In the genomic region with DNA sequence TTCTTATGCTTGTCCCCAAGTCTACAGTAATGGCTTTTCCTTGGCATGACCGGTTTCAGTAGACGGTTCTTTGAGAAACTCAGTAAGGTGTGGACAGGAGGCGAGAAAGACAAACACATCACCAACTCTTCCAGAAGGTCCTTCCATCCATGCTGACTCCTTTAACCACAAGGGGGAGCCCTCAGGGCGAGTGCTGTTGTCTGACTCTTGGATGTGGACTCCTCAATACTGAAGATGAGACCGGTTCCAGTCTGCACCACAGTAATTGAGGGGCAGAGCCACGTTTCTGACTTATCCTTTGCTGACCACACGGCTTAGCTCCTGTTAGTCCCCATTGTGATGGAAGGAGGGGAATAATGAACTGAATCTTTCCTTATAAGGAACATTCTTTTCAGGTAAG, we compare ENCODE assay signal across 9 mouse cellular contexts. TPM values are rescaled to one million over a fixed set of nuclear protein-coding genes. Genes with fewer than 3 reads are reported as not detected.
A peak's percentile ranks its signal among the peaks of the same experiment; 100 is the strongest.
DNase-seq lines count a peak whose midpoint lies in the region; ATAC-seq and TF ChIP-seq lines count a peak whose summit lies in the region.
"Had no signal": no experiment of that assay in that cellular context is flagged by ENCODE, and none has a peak within 500 bp of the region (broad histone marks: within the 10 kb centered on the region; RNA-seq: fewer than 3 reads in every experiment).

No protein-coding gene starts in this region.

- H3K27me3 ChIP-seq in hindbrain, embryonic 10.5 days (ENCODE audit: insufficient read depth, poor library complexity, severe bottlenecking) = no peaks in the 10 kb centered on the region
- H3K27me3 ChIP-seq in hindbrain, embryonic 13.5 days = 0 out of 2 replicates have a peak, but pooled peaks cover 2% of the 10 kb centered on the region
- no peaks in the 10 kb centered on the region for H3K27me3 ChIP-seq in stomach, postnatal 0 days (ENCODE audit: control insufficient read depth, insufficient read depth, low read length)
- H3K27me3 ChIP-seq: lung, embryonic 15.5 days had no signal

- no peak overlapping the region for H3K9ac ChIP-seq in hindbrain, embryonic 13.5 days
- no peak overlapping the region for H3K9ac ChIP-seq in stomach, postnatal 0 days (ENCODE audit: low read length)
- H3K9ac ChIP-seq: lung, embryonic 15.5 days had no signal

- TF ChIP-seq CTCF in cortical plate, adult 2 months (IDR thresholded peaks at IDR 0.05; ENCODE audit: extremely low read depth, insufficient read depth, low read length) = peak; percentile 83
- peak; percentile 93 for TF ChIP-seq CTCF in stomach, postnatal 0 days (IDR thresholded peaks at IDR 0.05; ENCODE audit: low read depth)

- no peak overlapping the region for H3K27ac ChIP-seq in hindbrain, embryonic 10.5 days
- no peak overlapping the region for H3K27ac ChIP-seq in hindbrain, embryonic 13.5 days
- H3K27ac ChIP-seq in cortical plate, adult 2 months (ENCODE audit: insufficient read depth, low read length) = no peak overlapping the region
- H3K27ac ChIP-seq in stomach, postnatal 0 days (replicated peaks) = no peak overlapping the region
- H3K27ac ChIP-seq: lung, embryonic 15.5 days had no signal

- TF ChIP-seq POLR2A in cortical plate, adult 2 months (IDR thresholded peaks at IDR 0.05; ENCODE audit: extremely low read depth, insufficient read depth, low read length) = no peak

- TF ChIP-seq EP300 in stomach, postnatal 0 days (optimal IDR thresholded peaks at IDR 0.05) = no peak

- peaks cover 20% of the 10 kb centered on the region for H3K4me1 ChIP-seq in hindbrain, embryonic 10.5 days (replicated peaks)
- peaks cover 10% of the 10 kb centered on the region; the same call in 1 of the 2 replicates for H3K4me1 ChIP-seq in hindbrain, embryonic 13.5 days (replicated peaks)
- peaks cover 5% of the 10 kb centered on the region for H3K4me1 ChIP-seq in cortical plate, adult 2 months (ENCODE audit: control insufficient read depth, insufficient read depth, low read length)
- H3K4me1 ChIP-seq in stomach, postnatal 0 days (replicated peaks; ENCODE audit: control insufficient read depth, insufficient read depth) = peaks cover 3% of the 10 kb centered on the region; the same call in 1 of the 2 replicates

- peak; percentile 55 for DNase-seq in hindbrain, embryonic 10.5 days (ENCODE audit: low spot score)
- DNase-seq in adrenal gland, adult 18-20 months (ENCODE audit: low spot score in 2 of 2) = peak; percentile 71 to 72
- peak; percentile 79 for DNase-seq in heart, adult 8-10 months (ENCODE audit: low spot score)
- peak; percentile 51 for DNase-seq in layer of hippocampus, adult 9-10 months (ENCODE audit: low spot score)
- DNase-seq in stomach, postnatal 0 days (ENCODE audit: low spot score) = peak; percentile 68

- no peak for ATAC-seq in hindbrain, embryonic 13.5 days (ENCODE audit: low FRiP score)
- ATAC-seq in megakaryocyte progenitor cell, adult 5-6 weeks (replicated peaks; ENCODE audit: poor library complexity) = peak; percentile 72
- ATAC-seq in stomach, postnatal 0 days (ENCODE audit: low FRiP score, low TSS enrichment) = no peak

- H3K4me3 ChIP-seq in hindbrain, embryonic 10.5 days = no peak overlapping the region
- no peak overlapping the region for H3K4me3 ChIP-seq in hindbrain, embryonic 13.5 days
- no peak overlapping the region for H3K4me3 ChIP-seq in cortical plate, adult 2 months (ENCODE audit: insufficient read depth, low read length)
- no peak overlapping the region for H3K4me3 ChIP-seq in stomach, postnatal 0 days (ENCODE audit: low read depth, low read length)
- H3K4me3 ChIP-seq: lung, embryonic 15.5 days had no signal

- H3K36me3 ChIP-seq in hindbrain, embryonic 10.5 days = no peaks in the 10 kb centered on the region
- H3K36me3 ChIP-seq in hindbrain, embryonic 13.5 days = no peaks in the 10 kb centered on the region
- H3K36me3 ChIP-seq in stomach, postnatal 0 days (ENCODE audit: control insufficient read depth, insufficient read depth, low read length) = no peaks in the 10 kb centered on the region
- H3K36me3 ChIP-seq: lung, embryonic 15.5 days had no signal

- WGBS in hindbrain, embryonic 10.5 days = 48% methylated on average over 7 of the region's 7 CpGs
- WGBS in hindbrain, embryonic 13.5 days = 47% methylated on average over 7 of the region's 7 CpGs
- WGBS in stomach, postnatal 0 days = 33% methylated on average over 7 of the region's 7 CpGs

- no peaks in the 10 kb centered on the region for H3K9me3 ChIP-seq in hindbrain, embryonic 10.5 days
- no peaks in the 10 kb centered on the region for H3K9me3 ChIP-seq in hindbrain, embryonic 13.5 days
- H3K9me3 ChIP-seq in stomach, postnatal 0 days (ENCODE audit: control insufficient read depth, low read length) = no peaks in the 10 kb centered on the region
- H3K9me3 ChIP-seq: lung, embryonic 15.5 days had no signal

- no peak overlapping the region for H3K4me2 ChIP-seq in hindbrain, embryonic 13.5 days
- H3K4me2 ChIP-seq in stomach, postnatal 0 days (replicated peaks; ENCODE audit: low read depth) = no peak overlapping the region
- H3K4me2 ChIP-seq: lung, embryonic 15.5 days had no signal

RNA-seq across cellular contexts. Expression of a gene that starts 1.2 kb away (rescaled TPM):
- 1.6 and 1.7 TPM in 2 replicates for polyA plus RNA-seq in hindbrain, embryonic 10.5 days (2016; fragmentation: Nextera tagmentation; extraction: Ambion mirVana)
- 3.9 and 5.1 TPM in 2 replicates for polyA plus RNA-seq in hindbrain, embryonic 13.5 days (2015; fragmentation: Nextera tagmentation; extraction: Ambion mirVana)
- 1 to 10 TPM; 7.4 to 7.8 TPM for total RNA-seq in adrenal gland, adult 18-20 months (2021)
- polyA plus RNA-seq in cortical plate, adult 2 months (2012; rRNA removed) = 2.4 TPM in 2 replicates
- 10 to 100 TPM in 3 of 4 experiments, 1 to 10 TPM in 1; 10.0 to 15.6 (median 15.2) TPM for total RNA-seq in heart, adult 8-10 months (2022)
- total RNA-seq in megakaryocyte progenitor cell, adult 5-6 weeks (2015) = 0.12 and 2.8 TPM in 2 replicates
- 0.04 and 2.6 TPM in 2 replicates for total RNA-seq in megakaryocyte progenitor cell, adult 5-6 weeks (2017)
- 7.9 and 8.6 TPM in 2 replicates for polyA plus RNA-seq in stomach, postnatal 0 days (2015; fragmentation: Nextera tagmentation; extraction: Ambion mirVana)

RNA-seq across cellular contexts. Expression of a gene that starts 30.5 kb away (rescaled TPM):
- 1.9 and 3.3 TPM in 2 replicates for polyA plus RNA-seq in hindbrain, embryonic 10.5 days (2016; fragmentation: Nextera tagmentation; extraction: Ambion mirVana)
- polyA plus RNA-seq in hindbrain, embryonic 13.5 days (2015; fragmentation: Nextera tagmentation; extraction: Ambion mirVana) = 1.1 and 1.4 TPM in 2 replicates
- 10 to 100 TPM in 1 of 2 experiments, 1 to 10 TPM in 1; 3.3 to 10.1 TPM for total RNA-seq in adrenal gland, adult 18-20 months (2021)
- 4.1 and 5.2 TPM in 2 replicates for polyA plus RNA-seq in cortical plate, adult 2 months (2012; rRNA removed)
- total RNA-seq in heart, adult 8-10 months (2022) = 10 to 100 TPM; 14.9 to 20.3 (median 16.1) TPM
- 2.2 and 4.3 TPM in 2 replicates for total RNA-seq in megakaryocyte progenitor cell, adult 5-6 weeks (2015)
- 1.5 and 2.2 TPM in 2 replicates for total RNA-seq in megakaryocyte progenitor cell, adult 5-6 weeks (2017)
- 1.7 and 2.2 TPM in 2 replicates for polyA plus RNA-seq in stomach, postnatal 0 days (2015; fragmentation: Nextera tagmentation; extraction: Ambion mirVana)
